Mouse (Mus musculus): ENCODE results near the gene Ppil6.

Gene Ppil6

GRCm38 (mm10) chr10:41525696-41526095 lies 35.5 kb downstream of the Ppil6 start:
- no peak for DNase-seq (ENCODE audit: low read depth, low spot score)

GRCm38 (mm10) chr10:41529972-41530371 lies 39.7 kb downstream of the Ppil6 start:
- no peak for DNase-seq (ENCODE audit: low read depth, low spot score)

DNA sequence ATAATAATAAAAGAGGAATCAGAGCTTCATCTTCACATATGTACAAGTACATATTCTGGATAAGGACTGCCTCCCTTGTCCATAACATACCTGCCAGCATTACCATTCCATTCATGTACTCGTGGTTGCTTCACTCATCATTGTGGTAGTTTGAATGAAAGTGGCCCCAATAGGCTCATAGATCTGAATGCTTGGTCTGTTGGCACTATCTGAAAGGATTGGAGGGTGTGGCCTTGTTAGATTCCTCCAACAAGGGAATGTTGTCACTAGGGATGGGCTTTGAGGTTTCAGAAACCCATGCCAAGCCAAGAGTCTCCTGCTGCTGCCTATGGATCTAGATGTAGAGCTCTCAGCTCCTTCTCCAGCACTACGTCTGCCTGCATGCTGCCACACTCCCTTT lies 45.8 kb downstream of the Ppil6 start:
- no peak for DNase-seq (ENCODE audit: low read depth, low spot score)

DNA sequence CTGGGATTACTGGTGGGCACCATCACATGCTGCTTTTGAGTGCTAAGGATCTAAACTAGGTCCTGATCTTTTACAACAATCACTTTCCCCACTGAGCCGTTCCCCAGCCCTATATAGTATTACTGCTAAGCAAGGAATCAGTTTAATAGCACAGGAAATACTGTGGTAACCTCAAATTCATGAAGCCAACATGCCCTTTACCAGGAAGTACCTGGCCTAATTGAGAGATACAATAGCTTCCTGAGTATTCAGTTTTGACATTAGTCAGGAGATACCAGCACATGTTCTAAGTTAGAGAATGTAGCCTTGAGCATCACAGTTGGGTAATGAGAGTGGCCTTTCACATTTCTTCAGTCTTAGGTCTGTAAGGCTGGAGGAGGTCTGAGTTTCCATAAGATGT lies 46.5 kb downstream of the Ppil6 start:
- DNase-seq (ENCODE audit: low read depth, low spot score), result no peak

DNA sequence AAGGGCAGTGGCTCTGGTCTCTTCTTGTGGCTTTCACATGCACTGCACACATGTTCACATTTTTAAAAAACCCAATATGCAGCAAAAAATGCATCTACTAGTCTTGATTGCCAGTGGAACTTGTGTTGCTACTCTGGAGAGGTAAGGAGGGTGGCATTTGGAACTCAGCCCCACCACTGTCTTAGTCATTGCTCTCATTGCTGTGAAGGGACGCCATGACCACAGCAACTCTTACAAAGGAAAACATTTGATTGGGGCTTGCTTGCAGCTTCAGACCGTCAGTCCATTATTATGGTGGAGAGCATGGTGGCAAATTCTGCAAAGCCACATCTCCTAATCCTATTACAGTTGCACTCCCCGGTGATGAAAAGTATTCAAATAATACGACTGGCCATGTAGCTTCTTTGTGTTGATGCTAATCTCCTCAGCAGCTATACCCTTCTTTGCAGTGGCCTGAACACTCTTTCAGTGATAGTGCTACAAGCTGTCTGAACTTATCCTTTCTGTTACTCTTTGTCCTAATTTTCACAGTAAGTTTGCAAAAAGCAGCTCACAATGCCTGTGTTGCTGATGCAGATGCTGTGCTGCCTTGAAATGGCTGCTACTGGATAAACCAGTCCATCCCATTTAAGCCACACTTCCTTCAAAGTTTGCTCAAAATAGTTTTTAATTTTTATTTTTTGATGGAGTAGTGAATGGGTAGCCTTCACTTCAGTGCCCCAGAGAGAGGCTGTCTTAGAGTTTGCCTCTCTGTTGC lies 47.2 kb downstream of the Ppil6 start:
- DNase-seq (ENCODE audit: low read depth, low spot score), result no peak

DNA sequence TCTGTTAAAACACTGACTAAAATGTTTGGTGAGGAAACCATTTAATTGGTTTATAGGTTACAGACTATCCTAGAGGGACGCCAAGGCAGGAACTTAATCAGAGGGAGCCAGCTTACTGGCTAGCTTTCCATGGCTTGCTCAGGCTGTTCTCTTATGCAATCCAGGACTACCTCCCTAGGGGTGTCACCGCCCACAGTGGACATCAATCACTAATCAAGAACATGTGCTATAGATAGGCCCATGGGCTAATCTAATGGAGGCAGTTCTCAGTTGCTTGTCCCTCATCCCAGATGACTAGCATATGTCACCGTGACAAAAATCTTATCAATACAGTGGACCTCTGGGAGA lies 47.7 kb downstream of the Ppil6 start:
- DNase-seq (ENCODE audit: low read depth, low spot score), result no peak

DNA sequence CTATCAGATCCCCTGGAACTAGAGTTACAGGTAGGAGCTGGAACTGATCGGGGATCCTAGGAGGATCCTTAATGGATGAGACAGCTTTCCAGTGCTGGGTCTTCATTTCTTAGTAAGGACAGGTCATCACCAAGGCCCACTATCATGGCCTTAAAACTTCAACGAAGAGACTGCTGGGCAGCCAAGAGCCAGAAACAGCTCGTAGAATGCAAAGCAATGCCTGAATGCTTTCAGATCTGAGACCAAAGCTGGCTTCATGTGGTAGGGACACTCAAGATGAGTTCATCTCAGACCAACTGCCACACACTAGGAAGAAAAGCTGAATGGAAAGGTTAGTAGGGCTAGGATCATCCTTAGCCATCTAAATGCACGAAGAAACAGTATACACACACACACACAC lies 48.7 kb downstream of the Ppil6 start:
- DNase-seq (ENCODE audit: low read depth, low spot score), result no peak

- no peak for DNase-seq (ENCODE audit: low read depth, low spot score)
Observed at GRCm38 (mm10) chr10:41542057-41542456, 51.8 kb downstream of the Ppil6 start.

DNA sequence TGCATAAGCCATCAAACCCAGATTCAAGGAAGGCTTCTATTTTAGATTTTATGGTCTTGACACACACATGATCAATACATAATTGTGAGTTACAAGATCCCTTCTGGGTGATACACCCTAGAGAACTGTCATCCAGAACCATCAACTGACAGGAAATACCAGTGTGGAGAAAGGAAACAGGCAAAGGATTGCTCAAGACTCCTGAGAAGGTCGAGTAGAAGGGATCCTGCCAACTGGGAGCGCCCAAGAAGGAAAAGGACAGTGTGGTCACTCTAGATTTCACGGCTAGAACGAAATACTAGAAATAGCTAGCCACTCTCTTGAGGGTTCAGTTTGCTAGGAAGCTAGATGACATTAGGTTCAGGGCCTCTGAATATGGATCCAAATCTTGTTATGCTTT lies 53.2 kb downstream of the Ppil6 start:
- no peak for DNase-seq (ENCODE audit: low read depth, low spot score)

- no peak for DNase-seq (ENCODE audit: low read depth, low spot score)
Observed at GRCm38 (mm10) chr10:41543844-41544243, 53.6 kb downstream of the Ppil6 start.

GRCm38 (mm10) chr10:41544481-41545190 lies 54.4 kb downstream of the Ppil6 start:
- DNase-seq (ENCODE audit: low read depth, low spot score), result no peak

- no peak for DNase-seq (ENCODE audit: low read depth, low spot score)
Observed at GRCm38 (mm10) chr10:41545224-41545755, 55.1 kb downstream of the Ppil6 start.

DNA sequence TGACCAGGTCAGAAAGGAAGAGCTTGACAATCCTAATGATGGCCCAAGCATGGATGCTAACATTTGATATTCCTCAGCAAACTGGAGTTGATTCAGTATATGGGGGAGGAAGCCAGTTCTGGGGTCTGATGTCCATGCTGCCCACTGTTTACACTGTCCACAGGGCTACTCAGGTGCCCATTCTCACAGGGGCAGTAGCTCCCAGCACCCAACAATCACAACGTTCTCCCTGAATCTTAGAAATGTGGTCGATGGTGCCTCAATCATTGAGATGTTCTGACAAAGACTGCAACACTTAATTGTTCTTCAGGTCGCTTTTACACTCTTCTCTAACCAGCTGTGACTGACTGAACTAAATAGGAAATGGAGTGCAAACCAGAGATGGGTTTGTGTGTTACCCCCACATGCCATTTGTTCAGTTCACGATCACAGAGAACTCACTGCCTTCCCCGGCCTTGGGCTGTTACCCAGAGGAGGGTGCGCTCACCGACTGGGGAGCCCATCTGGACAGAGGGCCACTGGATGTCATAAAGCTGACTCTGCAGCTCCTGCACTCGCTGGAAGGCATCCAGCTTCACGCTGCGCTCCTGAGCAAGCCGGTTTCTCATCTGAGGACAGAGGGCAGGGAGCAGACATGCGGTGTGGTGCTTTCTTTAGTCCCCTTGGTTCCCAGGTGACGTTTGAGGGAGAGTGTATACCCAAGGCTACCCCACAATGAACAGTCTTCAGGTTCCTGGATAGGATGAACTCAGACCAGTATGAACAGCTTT lies 56.3 kb downstream of the Ppil6 start:
- no peak for DNase-seq (ENCODE audit: low read depth, low spot score)

GRCm38 (mm10) chr10:41550711-41551110 lies 60.5 kb downstream of the Ppil6 start:
- DNase-seq (ENCODE audit: low read depth, low spot score), result no peak

GRCm38 (mm10) chr10:41552319-41552718 lies 62.1 kb downstream of the Ppil6 start:
- DNase-seq (ENCODE audit: low read depth, low spot score), result no peak

GRCm38 (mm10) chr10:41552847-41553589 lies 62.8 kb downstream of the Ppil6 start:
- no peak for DNase-seq (ENCODE audit: low read depth, low spot score)

DNA sequence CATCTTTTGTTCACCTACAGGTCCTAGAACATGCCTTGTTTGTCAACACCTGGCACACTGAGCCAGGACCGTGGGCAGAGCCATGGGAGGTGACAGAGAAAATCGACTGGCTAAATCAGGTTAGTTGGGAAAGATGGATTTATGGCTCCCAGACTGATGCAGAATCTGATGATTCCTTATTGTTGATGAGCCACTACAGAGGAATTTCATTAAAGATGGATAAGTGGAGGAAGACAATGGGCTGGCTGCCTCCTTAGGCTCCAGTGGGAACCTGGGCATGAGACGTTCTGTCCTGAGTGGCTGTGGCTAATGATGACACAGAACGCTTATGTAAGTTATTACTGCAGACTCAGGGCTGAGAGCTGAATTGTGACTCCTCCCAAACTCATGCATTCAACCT lies 63.5 kb downstream of the Ppil6 start:
- no peak for DNase-seq (ENCODE audit: low read depth, low spot score)

GRCm38 (mm10) chr10:41555081-41555480 lies 64.8 kb downstream of the Ppil6 start:
- no peak for DNase-seq (ENCODE audit: low read depth, low spot score)

GRCm38 (mm10) chr10:41558401-41558800 lies 68.2 kb downstream of the Ppil6 start:
- DNase-seq (ENCODE audit: low read depth, low spot score), result no peak

DNA sequence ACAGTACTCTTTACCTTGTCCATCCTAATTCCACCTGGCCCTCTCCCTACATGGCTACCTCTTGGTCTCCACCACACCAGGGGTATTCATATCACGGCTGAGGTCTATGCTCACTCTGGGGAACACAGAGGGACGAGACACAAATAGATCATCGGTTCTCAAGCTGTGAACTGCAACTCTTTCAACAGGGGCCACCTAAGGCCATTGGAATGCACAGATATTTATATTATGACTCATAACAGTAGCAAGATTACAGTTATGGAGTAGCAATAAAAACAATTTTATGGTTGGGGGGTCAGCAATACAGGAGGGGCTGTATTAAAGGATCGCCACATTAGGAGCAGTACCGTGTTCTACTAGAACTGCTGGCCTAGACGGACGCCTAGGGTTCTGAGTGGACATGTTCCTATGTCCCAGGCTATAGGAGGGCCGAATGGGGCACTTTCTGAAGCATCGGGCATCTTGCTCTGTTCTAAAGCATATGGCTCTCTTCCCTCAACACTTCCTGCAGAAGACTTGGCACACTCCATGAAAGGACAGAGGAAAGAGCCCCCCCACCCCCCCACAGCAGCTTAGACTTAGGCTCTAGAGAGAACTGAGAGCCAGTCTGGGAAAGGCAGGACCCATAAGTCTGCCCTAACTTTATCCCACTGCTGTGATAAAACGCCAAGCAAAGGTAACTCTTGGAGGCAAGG lies 71.6 kb downstream of the Ppil6 start:
- DNase-seq (ENCODE audit: low read depth, low spot score), result no peak

All from retina, adult 2 months (tissue).